Mouse (Mus musculus): ENCODE results near the gene Sdad1.
A peak's percentile ranks its signal among the peaks of the same experiment; 100 is the strongest.

Gene Sdad1

GRCm38 (mm10) chr5:92312046-92312715 lies 1.9 kb upstream of the Sdad1 start:
- DNase-seq (ENCODE audit: low spot score in 2 of 2) = peak; percentile 93 to 97

DNA sequence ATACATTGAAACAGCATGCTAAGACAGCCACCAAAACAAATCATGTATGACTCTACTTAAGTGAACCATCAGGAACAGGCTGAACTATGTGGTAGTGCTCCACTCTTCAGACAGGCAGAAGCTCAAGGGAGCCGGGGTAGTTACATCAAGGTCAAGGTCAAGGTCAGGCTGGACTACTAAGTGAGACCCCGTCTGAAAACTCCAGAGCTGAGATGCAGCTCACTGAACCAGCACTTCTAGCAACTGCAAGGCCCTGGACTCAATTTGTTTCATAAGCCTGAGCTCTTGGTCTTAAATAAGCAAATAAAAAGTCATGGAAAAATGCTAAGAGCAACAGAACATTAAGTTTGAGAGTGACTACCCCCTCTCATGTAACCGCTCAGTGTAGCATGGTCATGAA lies 6.0 kb downstream of the Sdad1 start:
- no peak for DNase-seq (ENCODE audit: low spot score in 2 of 2)

DNA sequence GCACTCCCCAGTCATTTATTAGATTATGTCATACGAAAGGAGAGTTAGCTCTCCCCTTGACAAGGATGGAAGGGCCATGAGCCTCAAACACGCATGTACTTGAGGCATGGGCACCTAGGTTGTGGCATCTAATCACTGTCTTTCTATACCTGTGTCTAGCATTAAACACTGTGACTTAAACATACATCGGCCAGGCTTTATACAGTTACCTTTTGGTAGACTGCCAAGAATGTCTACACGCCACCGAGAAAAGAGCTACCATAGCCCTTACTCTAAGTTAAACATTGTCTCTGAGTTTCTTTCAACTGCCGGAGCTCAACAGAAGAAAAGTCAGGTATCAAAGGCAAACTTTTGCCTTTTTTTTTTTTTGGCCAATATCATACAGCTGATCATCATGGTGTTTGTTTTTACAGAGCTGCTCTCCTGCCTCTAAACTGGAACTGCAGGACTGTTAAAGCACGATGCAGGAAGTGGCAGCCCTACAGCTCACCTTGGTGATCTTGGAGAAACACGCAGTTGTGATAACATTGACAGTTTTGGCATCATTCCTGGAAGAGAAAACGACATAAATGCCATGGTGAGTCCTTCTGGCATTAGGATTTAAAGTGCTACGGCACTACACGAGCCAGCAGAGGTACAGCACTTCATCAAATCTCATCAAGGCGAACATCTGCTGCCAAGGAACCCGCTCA lies 8.0 kb downstream of the Sdad1 start:
- no peak for DNase-seq (ENCODE audit: low spot score in 2 of 2)

DNA sequence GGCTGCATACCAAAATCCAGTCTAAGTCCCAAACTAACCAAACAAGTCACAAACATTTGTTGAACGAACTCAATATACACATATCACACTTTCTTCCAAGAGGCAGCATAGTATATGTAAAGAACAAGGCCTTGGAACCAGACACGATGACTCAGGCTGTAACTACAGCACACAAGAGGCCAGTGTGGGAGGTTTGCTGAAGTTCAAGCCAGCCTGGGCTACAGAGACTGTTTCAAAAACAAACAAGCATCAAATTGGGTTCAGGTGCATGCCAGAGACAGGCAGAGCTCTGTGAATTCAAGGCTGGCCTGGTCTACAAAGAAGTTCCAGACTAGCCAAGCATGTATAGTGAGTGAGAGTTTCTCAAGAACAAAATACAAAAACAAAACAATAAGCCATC lies 15.8 kb downstream of the Sdad1 start:
- DNase-seq (ENCODE audit: low spot score in 2 of 2) = no peak

DNA sequence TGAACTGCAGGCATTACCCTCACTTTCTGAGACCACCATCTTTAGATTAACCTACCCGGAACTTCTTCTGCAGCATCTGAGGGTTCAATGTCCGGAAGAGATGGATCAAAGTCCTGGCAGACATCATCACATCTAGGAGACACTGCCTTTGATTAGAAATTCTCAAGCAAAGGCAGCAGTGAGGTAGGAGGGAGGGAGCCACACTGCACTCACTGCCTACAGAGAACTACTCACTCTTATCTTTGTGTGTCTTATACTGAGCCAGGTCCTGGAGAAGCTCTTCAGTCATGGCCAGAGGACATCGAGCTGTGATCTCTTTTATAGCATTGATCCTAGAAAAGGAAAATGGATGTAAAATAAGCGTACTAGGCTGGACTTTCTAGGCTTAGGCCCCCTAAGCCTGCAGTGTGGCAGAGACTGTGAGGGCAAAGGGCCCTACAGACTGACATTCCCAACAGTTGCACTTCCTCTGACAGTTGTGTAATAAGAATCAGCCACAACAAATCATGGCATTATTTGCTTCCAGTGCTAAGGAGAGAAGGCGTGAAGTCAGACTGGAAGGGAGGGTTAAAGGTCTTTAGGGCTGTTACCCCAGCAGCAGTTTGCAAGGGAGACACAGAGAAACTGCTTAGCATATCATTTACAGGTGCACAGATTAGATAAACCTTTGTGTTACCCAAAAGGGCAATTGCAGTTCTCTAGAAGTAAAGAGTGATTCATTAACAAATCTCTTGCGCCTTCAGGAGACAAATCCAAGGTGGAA lies 18.4 kb downstream of the Sdad1 start:
- no peak for DNase-seq (ENCODE audit: low spot score in 2 of 2)

DNA sequence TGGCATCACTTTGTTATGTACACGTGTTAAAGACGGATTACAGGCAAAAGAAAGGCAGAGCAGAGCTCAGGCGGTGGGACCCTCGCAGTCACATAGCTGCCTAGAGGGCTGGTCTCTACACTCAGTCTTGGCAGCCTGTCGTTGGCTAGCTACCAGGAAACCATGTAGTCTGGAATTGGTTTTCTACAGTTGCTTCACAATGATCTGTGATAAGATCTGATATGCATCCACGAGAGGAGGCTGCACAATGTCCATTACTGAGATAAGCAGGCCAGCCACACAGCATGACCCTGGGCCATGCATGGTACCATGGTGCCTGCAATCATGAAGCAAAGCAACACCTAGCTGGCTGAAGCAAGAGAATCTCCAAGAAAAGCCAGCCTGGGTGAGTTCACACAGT lies 22.4 kb downstream of the Sdad1 start:
- no peak for DNase-seq (ENCODE audit: low spot score in 2 of 2)

GRCm38 (mm10) chr5:92283107-92283506 lies 27.2 kb downstream of the Sdad1 start:
- DNase-seq (ENCODE audit: low spot score in 2 of 2) = no peak

GRCm38 (mm10) chr5:92282571-92282970 lies 27.7 kb downstream of the Sdad1 start:
- no peak for DNase-seq (ENCODE audit: low spot score in 2 of 2)

- DNase-seq (ENCODE audit: low spot score in 2 of 2) = no peak
Observed at GRCm38 (mm10) chr5:92278942-92279537, 31.2 kb downstream of the Sdad1 start.

- DNase-seq (ENCODE audit: low spot score in 2 of 2) = peak; percentile 78 to 85
Observed at GRCm38 (mm10) chr5:92277437-92278394, 32.6 kb downstream of the Sdad1 start, which contains the start of gene Naaa. Naaa (minus strand) TSS chr5:92278170.

DNA sequence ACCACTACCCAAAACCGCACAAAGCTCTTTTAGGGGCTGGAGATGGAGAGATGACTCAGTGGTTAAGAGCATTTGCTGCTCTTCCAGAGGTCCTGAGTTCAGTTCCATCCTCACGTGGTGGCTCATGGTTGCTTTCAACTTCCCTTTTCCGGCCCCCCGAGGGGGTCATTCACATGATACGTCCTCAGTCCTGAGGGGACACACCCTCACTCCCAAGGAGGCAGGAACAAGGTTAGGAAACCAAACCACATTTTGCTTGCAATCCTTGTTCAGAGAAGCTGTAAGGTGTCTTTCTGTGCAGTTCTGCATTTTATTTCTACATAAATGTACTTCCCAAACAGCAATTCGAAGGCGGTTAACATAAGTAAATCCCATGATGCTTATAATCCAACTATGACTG lies 39.8 kb downstream of the Sdad1 start:
- DNase-seq (ENCODE audit: low spot score in 2 of 2) = no peak

- DNase-seq (ENCODE audit: low spot score in 2 of 2) = peak; percentile 69 to 79
Observed at GRCm38 (mm10) chr5:92263761-92264359, 46.4 kb downstream of the Sdad1 start.

DNA sequence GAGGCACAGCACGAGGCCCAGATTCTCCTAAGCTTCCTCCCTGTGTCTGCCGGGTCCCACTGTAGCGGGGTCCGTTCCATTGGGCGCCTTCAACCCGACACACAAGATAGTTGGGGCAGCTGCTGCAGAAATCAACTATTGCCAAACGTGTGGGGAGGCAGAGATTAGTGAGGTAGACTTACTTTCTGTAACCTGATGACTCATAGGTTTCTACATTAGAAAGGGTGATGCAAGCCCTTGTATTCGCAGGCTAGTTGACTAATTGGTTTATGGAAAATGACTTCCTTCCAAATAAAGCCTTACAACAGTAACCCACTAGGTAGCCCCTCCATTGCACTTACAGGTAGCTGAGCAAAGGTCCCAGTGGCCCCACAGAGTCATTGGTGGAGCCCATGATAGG lies 47.6 kb downstream of the Sdad1 start:
- DNase-seq (ENCODE audit: low spot score in 2 of 2) = no peak

DNA sequence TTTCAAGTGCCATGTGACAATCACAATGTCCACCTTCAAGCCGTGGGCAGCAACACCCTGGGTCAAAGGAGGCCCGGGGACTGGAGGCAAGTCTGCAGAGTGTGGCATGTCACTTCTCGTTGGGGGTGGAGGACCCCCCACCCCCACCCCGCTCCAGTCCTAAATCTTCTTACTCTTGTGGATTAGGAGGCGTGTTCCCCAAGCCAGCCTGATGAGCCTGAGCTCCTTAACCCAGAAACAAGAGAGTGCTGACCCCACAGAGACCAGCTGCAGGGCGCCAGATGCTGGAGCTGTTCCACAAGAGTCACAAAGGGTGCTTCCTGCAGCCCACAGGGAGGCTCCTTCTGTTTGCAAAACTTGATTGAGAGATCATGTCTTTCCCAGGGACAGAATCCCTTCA lies 54.1 kb downstream of the Sdad1 start, which contains the start of gene Ppef2:
TSS of gene Ppef2 (minus strand) at position 61 of the 400 bp plus-strand sequence.
- no peak for DNase-seq (ENCODE audit: low spot score in 2 of 2)

DNA sequence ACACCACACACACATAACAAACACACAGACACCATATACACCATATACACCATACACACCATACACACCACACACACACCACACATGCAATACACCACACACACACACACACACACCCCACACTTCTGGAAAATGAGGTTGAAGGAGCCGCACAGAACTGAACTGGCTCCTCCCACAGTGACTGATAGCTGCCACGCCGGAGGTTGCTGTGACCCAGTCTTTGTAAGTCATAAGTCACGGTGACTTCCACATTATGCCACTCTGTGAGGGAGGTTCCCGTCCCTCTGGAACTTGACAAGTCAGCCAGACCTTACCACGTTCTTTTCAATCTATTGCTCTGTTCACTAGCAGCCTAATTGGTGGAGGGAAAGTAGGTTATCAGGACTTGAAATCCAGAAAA lies 55.8 kb downstream of the Sdad1 start:
- DNase-seq (ENCODE audit: low spot score in 2 of 2) = no peak

GRCm38 (mm10) chr5:92252797-92253343 lies 57.4 kb downstream of the Sdad1 start:
- peak in 1 of 2 experiments; percentile 43 for DNase-seq (ENCODE audit: low spot score in 2 of 2)

- no peak for DNase-seq (ENCODE audit: low spot score in 2 of 2)
Observed at GRCm38 (mm10) chr5:92252031-92252430, 58.2 kb downstream of the Sdad1 start.

DNA sequence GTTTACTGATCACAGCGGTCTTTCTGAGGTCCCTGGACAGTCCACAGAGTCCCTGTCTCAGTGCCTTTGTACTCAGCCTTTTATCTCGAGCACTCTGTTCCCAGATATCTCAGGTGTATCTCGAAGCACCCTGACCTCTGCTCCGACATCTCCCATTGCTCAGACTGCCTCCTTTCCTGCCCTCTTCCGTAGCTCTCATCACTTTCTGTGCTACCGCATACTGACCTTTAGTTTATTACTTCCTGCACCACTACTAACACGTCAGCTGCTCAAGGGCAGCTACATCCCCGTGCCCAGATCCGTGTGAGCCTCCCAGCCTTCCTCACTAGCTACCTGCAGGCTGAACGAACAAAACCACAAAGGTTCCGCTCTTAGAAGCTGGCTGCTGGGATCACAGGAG lies 61.7 kb downstream of the Sdad1 start:
- DNase-seq (ENCODE audit: low spot score in 2 of 2) = no peak

DNA sequence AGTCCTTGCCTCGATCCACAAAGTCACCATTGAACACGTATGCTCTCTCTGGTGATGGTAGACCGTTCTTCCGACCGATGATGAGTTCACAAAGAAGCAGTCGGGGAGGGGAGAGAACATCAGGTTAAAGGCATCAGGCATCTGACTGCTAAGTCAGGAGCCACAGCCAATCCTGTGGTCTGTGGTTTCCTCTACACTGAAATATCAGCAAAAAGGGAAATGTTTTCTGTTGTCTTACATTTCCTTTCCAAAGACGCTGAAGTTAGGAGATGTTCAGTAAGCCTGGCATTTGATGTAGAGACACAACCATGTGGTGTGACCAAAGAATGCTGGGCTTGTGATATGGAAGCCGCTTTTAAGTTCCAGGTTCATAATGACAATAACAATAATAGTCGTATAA lies 64.8 kb downstream of the Sdad1 start:
- no peak for DNase-seq (ENCODE audit: low spot score in 2 of 2)

DNA sequence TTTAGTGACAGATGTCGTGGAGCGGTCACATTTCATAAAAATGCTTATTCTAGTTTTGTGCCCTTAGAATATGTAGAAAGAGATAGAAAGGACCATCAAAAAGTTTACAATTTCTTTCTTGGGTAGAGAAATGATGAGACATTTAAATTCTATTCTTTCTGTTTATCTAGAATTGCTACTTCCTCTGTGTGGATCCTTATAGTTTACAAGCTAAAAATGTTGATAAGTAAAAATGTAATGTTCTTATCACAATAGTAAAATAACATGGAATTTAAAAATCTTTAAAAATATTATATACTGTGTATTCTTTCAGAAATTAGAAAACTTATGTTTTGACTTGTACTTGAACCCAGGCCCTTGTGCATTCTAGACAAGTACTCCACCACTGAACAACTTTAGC lies 65.4 kb downstream of the Sdad1 start:
- no peak for DNase-seq (ENCODE audit: low spot score in 2 of 2)

Measured in right cerebral cortex, adult 2 months (tissue).